Mouse (Mus musculus) limb, embryonic 13.5 days (tissue): ENCODE measurements at regions not wholly inside any gene's neighbourhood (a gene's known extent, or its start where the extent isn't known, plus 50 kb on each side); places are given as distances from the start of the nearest gene placed in this dataset.

Experiments
- ATAC-seq: fragments of 200-750 bp; cut with Nextera tagmentation; 2 replicates; pipeline ENCODE4 v1.8.0; 2017; ENCODE audit warnings: low read depth, moderate number of reproducible peaks, moderate TSS enrichment; ENCODE audit not compliant: low FRiP score
- H3K27ac ChIP-seq: fragments of 300-500 bp; sonication (generic); 2 replicates; pipeline ENCODE4 v1.5.1; 2015; ENCODE audit warnings: inconsistent platforms, mild to moderate bottlenecking, moderate library complexity
- H3K27me3 ChIP-seq: fragments of 300-500 bp; sonication (generic); 2 replicates; pipeline ENCODE4 v1.6.1; 2015; ENCODE audit warnings: mild to moderate bottlenecking, inconsistent platforms
- H3K36me3 ChIP-seq: fragments of 300-500 bp; sonication (generic); 2 replicates; pipeline ENCODE4 v1.6.1; 2015; ENCODE audit warnings: inconsistent platforms, mild to moderate bottlenecking, moderate library complexity
- H3K4me1 ChIP-seq: fragments of 300-500 bp; sonication (generic); 2 replicates; pipeline ENCODE4 v1.6.1; 2015; ENCODE audit warnings: inconsistent platforms
- H3K4me2 ChIP-seq: fragments of 300-500 bp; sonication (generic); replicated peaks from 2 replicates; pipeline ENCODE4 v1.6.1; 2015; ENCODE audit warnings: inconsistent platforms, mild to moderate bottlenecking, moderate library complexity
- H3K4me3 ChIP-seq: fragments of 300-500 bp; sonication (generic); 2 replicates; pipeline ENCODE4 v1.5.1; 2015; ENCODE audit warnings: moderate library complexity, mild to moderate bottlenecking, inconsistent platforms
- H3K9ac ChIP-seq: fragments of 300-500 bp; sonication (generic); 2 replicates; pipeline ENCODE4 v1.6.1; 2015; ENCODE audit warnings: mild to moderate bottlenecking, inconsistent platforms
- H3K9me3 ChIP-seq: fragments of 300-500 bp; sonication (generic); 2 replicates; pipeline ENCODE4 v1.6.1; 2016; ENCODE audit warnings: inconsistent platforms
- WGBS: fragments of 180-500 bp; shearing (Covaris S2); methylation state at CpG from one replicate; pipeline ENCODE4 v1.1.7; 2015; 5-methylcytosine and 5-hydroxymethylcytosine counted together

DNA sequence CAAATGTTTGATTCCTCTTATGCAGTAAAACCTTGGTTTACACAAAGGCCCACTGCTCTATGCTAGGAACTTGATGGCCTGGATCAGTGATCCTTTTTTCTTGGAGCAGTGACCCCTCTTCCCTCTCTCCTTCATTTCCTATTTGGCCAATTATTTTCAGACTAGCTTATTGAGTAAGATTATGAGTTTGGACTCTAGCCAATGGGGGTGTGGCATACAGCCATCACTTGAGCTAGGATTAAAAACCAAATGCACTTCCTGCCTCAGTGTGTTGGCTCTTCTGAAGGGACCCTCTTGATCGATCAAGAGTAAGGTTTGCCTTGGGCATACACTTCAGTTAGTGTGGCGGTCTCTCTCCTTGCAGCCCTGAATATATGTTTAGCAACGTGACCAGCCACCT lies 1172.6 kb upstream of the Gulo start:
- no peak overlapping the region for H3K9ac ChIP-seq
- peaks cover 15% of the 10 kb centered on the region; the same call in 1 of the 2 replicates for H3K4me1 ChIP-seq
- no peak for ATAC-seq
- H3K9me3 ChIP-seq, result peaks cover 5% of the 10 kb centered on the region; the same call in 1 of the 2 replicates
- WGBS, result 51% methylated on average over 3 of the region's 3 CpGs
- H3K4me2 ChIP-seq, result no peak overlapping the region
- H3K27me3 ChIP-seq, result 0 out of 2 replicates have a peak, but pooled peaks cover 4% of the 10 kb centered on the region
- H3K36me3 ChIP-seq, result no peaks in the 10 kb centered on the region
- no peak overlapping the region for H3K4me3 ChIP-seq
- H3K27ac ChIP-seq, result no peak overlapping the region

GRCm38 (mm10) chr14:67179549-67179948 lies 1170.5 kb upstream of the Gulo start:
- no peaks in the 10 kb centered on the region for H3K9me3 ChIP-seq
- H3K4me1 ChIP-seq, result peaks cover 19% of the 10 kb centered on the region; the same call in 1 of the 2 replicates
- no peaks in the 10 kb centered on the region for H3K36me3 ChIP-seq
- H3K4me2 ChIP-seq, result no peak overlapping the region
- ATAC-seq, result no peak
- H3K27me3 ChIP-seq, result 0 out of 2 replicates have a peak, but pooled peaks cover 4% of the 10 kb centered on the region
- H3K4me3 ChIP-seq, result no peak overlapping the region
- no peak overlapping the region for H3K27ac ChIP-seq
- no peak overlapping the region for H3K9ac ChIP-seq

DNA sequence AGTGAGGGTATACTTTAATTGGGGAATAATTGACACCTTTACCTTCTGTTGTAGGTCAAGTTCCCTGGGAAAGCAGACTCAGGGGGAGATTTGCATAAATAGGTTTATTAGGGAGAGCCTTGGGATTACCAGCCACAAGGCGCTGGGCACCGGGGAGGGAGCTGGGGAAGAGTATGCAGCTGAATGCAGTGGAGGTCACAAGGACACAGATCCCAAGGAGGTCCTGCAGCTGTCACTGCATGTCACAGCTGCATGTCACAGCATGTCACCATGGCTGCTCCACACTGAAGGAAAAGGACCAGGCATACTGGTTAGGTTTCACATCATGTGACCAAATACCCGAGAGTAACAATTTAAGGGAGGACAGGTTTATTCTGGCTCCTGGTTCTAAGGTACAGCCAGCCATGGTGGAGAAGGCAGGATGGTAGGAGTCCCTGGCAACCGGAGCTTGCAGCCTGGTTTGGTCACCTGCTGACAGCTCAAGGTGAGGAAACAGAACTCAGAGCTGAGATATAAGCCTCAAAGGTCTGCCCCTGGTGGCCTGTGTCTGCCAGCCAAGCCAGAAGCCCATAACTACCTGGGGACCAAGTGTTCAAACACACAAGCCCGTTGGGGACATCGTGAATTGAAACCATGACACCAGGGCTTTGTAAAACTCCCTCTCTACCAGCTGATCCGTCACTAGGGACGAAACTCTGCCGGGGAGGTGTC lies 1169.5 kb upstream of the Gulo start:
- Histone ChIP-seq H3K4me3 (no peak overlapping the region), H3K4me2 (no peak overlapping the region), H3K27ac (no peak overlapping the region), H3K36me3 (no peaks in the 10 kb centered on the region), H3K9ac (no peak overlapping the region), H3K27me3 (0 out of 2 replicates have a peak, but pooled peaks cover 4% of the 10 kb centered on the region), H3K4me1 (peaks cover 19% of the 10 kb centered on the region; the same call in 1 of the 2 replicates), H3K9me3 (no peaks in the 10 kb centered on the region)
- WGBS, result 30% methylated on average over 9 of the region's 9 CpGs
- peak; percentile 32; the same call in 1 of the 2 replicates for ATAC-seq

- Histone ChIP-seq H3K27ac (no peak overlapping the region), H3K4me3 (no peak overlapping the region), H3K9ac (no peak overlapping the region; the same call in 1 of the 2 replicates), H3K4me1 (peaks cover 17% of the 10 kb centered on the region; the same call in 1 of the 2 replicates), H3K4me2 (peak overlapping the region; percentile 28; the same call in 1 of the 2 replicates), H3K36me3 (no peaks in the 10 kb centered on the region), H3K9me3 (no peaks in the 10 kb centered on the region), H3K27me3 (0 out of 2 replicates have a peak, but pooled peaks cover 4% of the 10 kb centered on the region)
- 64% methylated on average over 6 of the region's 6 CpGs for WGBS
- no peak for ATAC-seq
These were observed 1167.7 kb upstream of the Gulo start for GRCm38 (mm10) chr14:67176672-67177071.

DNA sequence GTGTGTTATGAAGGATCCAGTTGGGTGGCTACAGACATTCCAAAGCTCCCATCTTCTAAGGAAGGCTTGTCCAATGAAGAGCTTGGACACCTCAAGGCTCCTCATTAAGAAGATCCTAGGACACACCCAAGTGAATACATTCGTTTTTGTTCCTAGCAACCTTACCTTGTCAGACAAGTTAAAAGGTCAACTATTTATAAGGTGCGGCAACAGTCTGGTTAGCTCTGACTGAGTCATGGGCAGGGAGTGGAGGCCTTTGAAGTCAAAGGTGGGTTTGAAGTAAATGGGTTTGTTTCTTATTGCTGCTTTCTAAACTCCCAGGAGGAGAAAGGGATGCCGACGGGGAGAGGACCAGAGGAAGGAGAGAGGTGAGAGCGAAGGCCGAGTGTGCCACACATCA lies 1167.1 kb upstream of the Gulo start:
- H3K9ac ChIP-seq, result no peak overlapping the region
- no peaks in the 10 kb centered on the region for H3K36me3 ChIP-seq
- WGBS, result 39% methylated on average over 6 of the region's 6 CpGs
- no peaks in the 10 kb centered on the region for H3K9me3 ChIP-seq
- peak overlapping the region; percentile 28; the same call in 1 of the 2 replicates for H3K4me2 ChIP-seq
- ATAC-seq, result no peak
- H3K27me3 ChIP-seq, result 0 out of 2 replicates have a peak, but pooled peaks cover 4% of the 10 kb centered on the region
- no peak overlapping the region for H3K27ac ChIP-seq
- no peak overlapping the region for H3K4me3 ChIP-seq
- peaks cover 14% of the 10 kb centered on the region; the same call in 1 of the 2 replicates for H3K4me1 ChIP-seq

DNA sequence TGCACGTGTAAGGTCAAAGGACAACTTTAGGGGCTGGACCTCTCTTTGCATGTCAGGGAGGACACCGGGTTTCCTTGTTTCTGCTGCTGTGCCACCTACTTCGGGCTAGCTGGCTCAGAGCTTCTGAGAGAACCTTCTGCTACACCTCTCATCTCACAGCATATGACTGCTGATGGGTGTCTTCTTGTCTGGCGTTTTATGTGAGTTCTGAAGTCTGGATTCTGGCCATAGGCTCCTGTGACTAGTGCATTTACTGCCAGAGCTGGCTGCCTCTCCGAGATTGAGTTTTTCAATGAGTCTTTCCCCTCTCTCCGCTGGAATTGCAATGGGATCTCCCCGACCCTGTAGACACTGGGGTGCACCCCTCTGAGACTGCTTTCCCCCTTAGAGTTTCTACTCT lies 1165.9 kb upstream of the Gulo start:
- 0 out of 2 replicates have a peak, but pooled peaks cover 4% of the 10 kb centered on the region for H3K27me3 ChIP-seq
- no peak overlapping the region for H3K4me2 ChIP-seq
- H3K4me3 ChIP-seq, result no peak overlapping the region
- H3K9me3 ChIP-seq, result no peaks in the 10 kb centered on the region
- WGBS, result 76% methylated on average over 7 of the region's 7 CpGs
- peaks cover 22% of the 10 kb centered on the region for H3K4me1 ChIP-seq
- no peak for ATAC-seq
- H3K9ac ChIP-seq, result no peak overlapping the region
- H3K36me3 ChIP-seq, result no peaks in the 10 kb centered on the region
- H3K27ac ChIP-seq, result no peak overlapping the region

DNA sequence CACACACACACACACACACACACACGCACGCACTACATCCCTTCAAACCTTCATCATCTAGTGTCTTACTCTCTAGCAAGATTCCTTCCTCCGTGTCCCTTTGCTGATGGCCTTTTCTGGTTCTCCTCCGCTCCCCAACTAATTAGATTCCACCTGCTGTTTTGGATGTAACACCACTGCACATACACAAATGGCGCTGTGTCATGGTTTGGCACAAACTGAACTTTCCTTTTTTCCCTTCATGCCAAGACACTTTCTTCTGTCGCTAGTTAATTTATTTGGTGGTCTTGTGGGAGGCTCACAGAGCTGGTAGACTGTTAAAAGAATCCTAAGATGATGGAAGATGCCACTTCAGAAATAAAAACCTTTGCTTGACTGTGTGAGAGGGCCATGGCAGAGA lies 1161.8 kb upstream of the Gulo start:
- Histone ChIP-seq H3K4me2 (no peak overlapping the region), H3K4me3 (no peak overlapping the region), H3K4me1 (peaks cover 25% of the 10 kb centered on the region), H3K27ac (no peak overlapping the region), H3K9me3 (no peaks in the 10 kb centered on the region), H3K9ac (no peak overlapping the region), H3K36me3 (no peaks in the 10 kb centered on the region), H3K27me3 (no peaks in the 10 kb centered on the region)
- no peak for ATAC-seq
- WGBS, result 89% methylated on average over 6 of the region's 6 CpGs

DNA sequence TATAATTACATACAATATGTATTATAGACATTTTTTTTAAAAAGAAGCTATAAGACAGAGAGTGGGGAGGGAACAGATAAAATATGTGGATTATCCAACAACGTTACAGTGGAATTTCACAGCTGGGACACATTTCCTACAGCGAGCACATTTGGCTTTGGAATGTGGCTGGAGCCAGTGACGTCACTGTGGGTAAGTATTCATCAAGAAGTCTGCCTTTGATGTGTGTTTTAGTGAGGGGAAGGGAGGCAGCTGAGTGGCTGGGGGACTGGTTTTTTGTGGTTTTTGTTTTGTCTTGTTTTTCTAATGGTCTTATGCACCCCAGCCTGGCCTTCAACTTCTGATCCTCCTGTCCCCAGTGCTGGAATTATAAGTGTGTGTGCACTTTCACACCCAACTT lies 1161.2 kb upstream of the Gulo start:
- Histone ChIP-seq H3K9me3 (no peaks in the 10 kb centered on the region), H3K4me1 (peaks cover 25% of the 10 kb centered on the region), H3K27me3 (no peaks in the 10 kb centered on the region), H3K4me2 (no peak overlapping the region), H3K36me3 (no peaks in the 10 kb centered on the region), H3K9ac (no peak overlapping the region), H3K4me3 (no peak overlapping the region), H3K27ac (no peak overlapping the region)
- peak; percentile 32; the same call in 1 of the 2 replicates for ATAC-seq
- 1% methylated on average over 3 of the region's 3 CpGs for WGBS

DNA sequence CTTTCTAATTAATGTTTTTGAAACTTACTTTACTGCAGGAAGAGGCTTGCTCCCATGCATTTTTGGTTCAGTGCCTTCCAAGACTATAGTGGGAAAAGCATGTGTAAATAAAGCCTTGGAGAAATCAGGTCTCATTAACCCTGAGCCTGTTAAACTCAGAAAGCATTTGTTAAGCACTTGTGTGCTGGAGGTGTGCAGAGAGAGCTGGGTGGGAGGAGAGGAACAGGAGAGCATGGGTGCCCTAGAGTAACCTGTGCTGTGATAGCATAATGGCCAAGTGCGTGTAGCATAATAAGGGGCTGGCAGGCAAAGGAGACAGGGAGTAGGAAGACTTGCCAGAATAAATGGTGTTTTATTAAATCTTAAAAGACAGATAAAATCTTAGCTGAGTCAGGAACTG lies 1160.2 kb upstream of the Gulo start:
- H3K36me3 ChIP-seq, result no peaks in the 10 kb centered on the region
- no peak; the same call in 1 of the 2 replicates for ATAC-seq
- H3K27ac ChIP-seq, result no peak overlapping the region; the same call in 1 of the 2 replicates
- no peaks in the 10 kb centered on the region for H3K9me3 ChIP-seq
- no peaks in the 10 kb centered on the region for H3K27me3 ChIP-seq
- no peak overlapping the region for H3K4me2 ChIP-seq
- WGBS, result 49% methylated on average over 1 of the region's 1 CpGs
- H3K4me1 ChIP-seq, result peaks cover 25% of the 10 kb centered on the region
- no peak overlapping the region for H3K4me3 ChIP-seq
- no peak overlapping the region for H3K9ac ChIP-seq

DNA sequence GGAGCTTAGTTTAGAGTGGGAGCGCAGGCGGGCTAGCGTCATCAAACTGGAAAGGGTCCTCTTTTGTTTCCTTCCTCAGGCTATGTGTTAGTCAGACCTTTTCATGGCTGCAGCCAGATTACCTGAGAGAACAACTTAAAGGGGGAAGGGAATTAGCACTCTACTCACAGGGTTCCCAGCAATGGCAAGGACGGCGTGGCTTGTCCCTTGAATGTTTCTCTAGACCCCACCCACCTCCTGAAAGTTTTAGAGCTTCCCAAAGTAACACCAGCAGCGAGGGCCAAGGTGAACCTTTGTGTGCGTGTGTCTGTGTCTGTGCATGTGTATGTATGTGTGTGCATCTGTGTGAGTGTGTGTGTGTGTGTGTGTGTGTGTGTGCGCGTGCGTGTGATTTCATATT lies 1151.0 kb upstream of the Gulo start:
- no peaks in the 10 kb centered on the region for H3K9me3 ChIP-seq
- H3K4me1 ChIP-seq, result no peaks in the 10 kb centered on the region
- H3K36me3 ChIP-seq, result no peaks in the 10 kb centered on the region
- no peaks in the 10 kb centered on the region for H3K27me3 ChIP-seq
- no peak overlapping the region for H3K4me2 ChIP-seq
- H3K9ac ChIP-seq, result no peak overlapping the region
- H3K27ac ChIP-seq, result no peak overlapping the region
- no peak for ATAC-seq
- 84% methylated on average over 10 of the region's 10 CpGs for WGBS
- no peak overlapping the region for H3K4me3 ChIP-seq

- H3K4me1 ChIP-seq, result no peaks in the 10 kb centered on the region
- H3K9me3 ChIP-seq, result no peaks in the 10 kb centered on the region
- 82% methylated on average over 9 of the region's 9 CpGs for WGBS
- no peaks in the 10 kb centered on the region for H3K27me3 ChIP-seq
- no peak overlapping the region for H3K9ac ChIP-seq
- no peak overlapping the region for H3K4me3 ChIP-seq
- H3K36me3 ChIP-seq, result no peaks in the 10 kb centered on the region
- H3K4me2 ChIP-seq, result no peak overlapping the region
- H3K27ac ChIP-seq, result no peak overlapping the region
- ATAC-seq, result no peak
These were observed 1149.9 kb upstream of the Gulo start for GRCm38 (mm10) chr14:67158867-67159266.

- no peaks in the 10 kb centered on the region for H3K27me3 ChIP-seq
- no peaks in the 10 kb centered on the region for H3K4me1 ChIP-seq
- WGBS, result 69% methylated on average over 8 of the region's 8 CpGs
- ATAC-seq, result no peak
- no peak overlapping the region for H3K4me2 ChIP-seq
- no peak overlapping the region for H3K9ac ChIP-seq
- H3K36me3 ChIP-seq, result no peaks in the 10 kb centered on the region
- no peak overlapping the region for H3K27ac ChIP-seq
- H3K9me3 ChIP-seq, result no peaks in the 10 kb centered on the region
- H3K4me3 ChIP-seq, result no peak overlapping the region
These were observed 1147.4 kb upstream of the Gulo start for GRCm38 (mm10) chr14:67156366-67156765.

DNA sequence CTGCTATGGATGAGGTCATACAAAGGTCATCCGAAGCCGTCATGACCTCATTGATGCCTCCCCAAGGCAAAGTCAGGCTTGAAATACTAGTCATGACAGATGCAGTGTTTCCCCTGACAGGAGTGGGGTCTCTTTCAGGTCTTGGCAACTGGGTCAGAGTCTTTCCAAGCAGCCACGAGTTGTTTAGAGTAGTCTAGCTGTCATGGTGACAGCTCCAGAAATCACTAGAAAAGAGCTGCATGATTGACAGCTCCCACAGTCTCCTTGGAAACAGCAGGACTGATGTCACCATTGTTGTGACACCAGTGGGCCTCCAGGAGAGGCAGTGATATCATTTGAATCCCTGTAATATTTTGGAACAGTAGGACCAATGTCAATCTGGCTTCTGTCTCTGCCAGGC lies 1144.6 kb upstream of the Gulo start:
- no peaks in the 10 kb centered on the region for H3K27me3 ChIP-seq
- 62% methylated on average over 3 of the region's 3 CpGs for WGBS
- no peaks in the 10 kb centered on the region for H3K9me3 ChIP-seq
- no peak overlapping the region for H3K4me3 ChIP-seq
- H3K27ac ChIP-seq, result no peak overlapping the region
- no peak for ATAC-seq
- H3K4me2 ChIP-seq, result no peak overlapping the region
- H3K4me1 ChIP-seq, result peaks cover 6% of the 10 kb centered on the region; the same call in 1 of the 2 replicates
- no peaks in the 10 kb centered on the region for H3K36me3 ChIP-seq
- H3K9ac ChIP-seq, result no peak overlapping the region
